Mouse (Mus musculus) CH12.LX (cell line): Measurements from ENCODE around the gene Glo1.
A peak's percentile ranks its signal among the peaks of the same experiment; 100 is the strongest.

ENCODE experiments used
- CTCF ChIP-seq, 2 experiments: IDR thresholded peaks in 1 of 2; conservative IDR thresholded peaks in 1 of 2; 2 replicates each; pipeline ENCODE4 v1.5.1; 2011 to 2012; ENCODE audit warnings: low read depth in 2 of 2, low read length in 2 of 2, improper control_type of control experiment in 1 of 2, inconsistent platforms in 1 of 2, mild to moderate bottlenecking in 1 of 2, moderate library complexity in 1 of 2
- E2F4 ChIP-seq: IDR thresholded peaks from 2 replicates; pipeline ENCODE4 v1.6.1; 2011; ENCODE audit warnings: low read depth, low read length, improper control_type of control experiment; ENCODE audit not compliant: insufficient replicate concordance
- ELF1 ChIP-seq: IDR thresholded peaks from 2 replicates; pipeline ENCODE4 v1.6.1; 2014; ENCODE audit warnings: low read depth, mild to moderate bottlenecking, inconsistent platforms, low read length, improper control_type of control experiment
- EP300 ChIP-seq: IDR thresholded peaks from 2 replicates; pipeline ENCODE4 v1.6.1; 2011; ENCODE audit warnings: low read length, improper control_type of control experiment
- JUN ChIP-seq: IDR thresholded peaks from 2 replicates; pipeline ENCODE4 v1.6.1; 2011; ENCODE audit warnings: low read depth, mild to moderate bottlenecking, low read length, improper control_type of control experiment, moderate library complexity; ENCODE audit not compliant: insufficient read depth
- JUND ChIP-seq: conservative IDR thresholded peaks from 2 replicates; pipeline ENCODE4 v1.6.1; 2011; ENCODE audit warnings: low read depth, low read length, improper control_type of control experiment
- MXI1 ChIP-seq: IDR thresholded peaks from 2 replicates; pipeline ENCODE4 v1.6.1; 2011; ENCODE audit warnings: mild to moderate bottlenecking, low read depth, low read length, improper control_type of control experiment
- NELFE ChIP-seq: IDR thresholded peaks from 2 replicates; pipeline ENCODE4 v1.6.1; 2011; ENCODE audit warnings: low read depth, low read length, improper control_type of control experiment
- POLR2A ChIP-seq: IDR thresholded peaks from 2 replicates; pipeline ENCODE4 v1.6.1; 2011; ENCODE audit warnings: low read depth, mild to moderate bottlenecking, improper control_type of control experiment, low read length
- SIN3A ChIP-seq: IDR thresholded peaks from 2 replicates; pipeline ENCODE4 v1.6.1; 2012; ENCODE audit warnings: low read length, improper control_type of control experiment, inconsistent platforms
- SMC3 ChIP-seq: IDR thresholded peaks from 2 replicates; pipeline ENCODE4 v1.6.1; 2011; ENCODE audit warnings: low read depth, low read length, improper control_type of control experiment
- ZC3H11A ChIP-seq: IDR thresholded peaks from 2 replicates; pipeline ENCODE4 v1.6.1; 2012; ENCODE audit warnings: low read depth, mild to moderate bottlenecking, inconsistent platforms, low read length, improper control_type of control experiment

- TF ChIP-seq CTCF (conservative IDR thresholded peaks at IDR 0.05 in 1 of 2, IDR thresholded peaks at IDR 0.05 in 1 of 2; ENCODE audit: low read depth in 2 of 2, low read length in 2 of 2), result peak in 1 of 2 experiments; percentile 52; a peak in 2 of 4 replicates
- peak; percentile 96 for TF ChIP-seq POLR2A
- TF ChIP-seq E2F4, result no peak
- TF ChIP-seq EP300, result 0 out of 2 replicates have a peak, but pooled peaks have one; percentile 23
- TF ChIP-seq JUND, result no peak
- no peak for TF ChIP-seq ZC3H11A
- TF ChIP-seq SMC3, result no peak; the same call in 1 of the 2 replicates
- TF ChIP-seq SIN3A, result peak; percentile 94
- TF ChIP-seq JUN, result no peak
- TF ChIP-seq MXI1, result peak; percentile 92
- TF ChIP-seq NELFE, result peak; percentile 93
- no peak for TF ChIP-seq ELF1
These were observed 14.4 kb downstream of the Glo1 start for GRCm38 (mm10) chr17:30612075-30612859.
